Mouse (Mus musculus) layer of hippocampus, adult 2 months (tissue): ENCODE results near the gene Fbxw2. TPM values are rescaled to one million over a fixed set of nuclear protein-coding genes. Genes with fewer than 3 reads are reported as not detected.

Source experiments
- DNase-seq, 2 experiments: peaks; one replicate each; pipeline ENCODE4 v3.0.0; 2022; ENCODE audit warnings: low spot score in 2 of 2
- H3K27ac ChIP-seq: fragments of 200-600 bp; 2 replicates; pipeline ENCODE4 v1.8.1; 2022
- H3K4me3 ChIP-seq: fragments of 200-600 bp; 2 replicates; pipeline ENCODE4 v1.8.1; 2022; ENCODE audit warnings: mild to moderate bottlenecking
- CTCF ChIP-seq: fragments of 200-600 bp; conservative IDR thresholded peaks from 2 replicates; pipeline ENCODE4 v1.8.1; 2022; ENCODE audit warnings: antibody characterized with exemption, mild to moderate bottlenecking, moderate library complexity
- total RNA-seq, 2 experiments: library from RNA; stranded (reverse); gene quantifications; 2 replicates each; pipeline ENCODE4 v1.2.3; 2021

The Fbxw2 gene
- total RNA-seq, 2 experiments from 2014 or later = 78.2 to 84.0 TPM

GRCm38 (mm10) chr2:34757341-34757740 lies 68.8 kb downstream of the Fbxw2 start:
- Histone ChIP-seq H3K4me3 (no peak overlapping the region), H3K27ac (no peak overlapping the region)
- no peak for DNase-seq
- no peak for TF ChIP-seq CTCF

GRCm38 (mm10) chr2:34754551-34755358 lies 71.4 kb downstream of the Fbxw2 start, which contains the start of gene Gapvd1:
Gene Gapvd1 (minus strand): TSS chr2:34755232.
- DNase-seq = peak; percentile 12 to 17
- Histone ChIP-seq H3K27ac (peak within 1 kb of the TSS; percentile 95), H3K4me3 (peak within 1 kb of the TSS; percentile 75)
- no peak for TF ChIP-seq CTCF

Other genes with a start within 250 kb of the Fbxw2 start
- 100 to 1,000 TPM in 1 of 2 experiments, 10 to 100 TPM in 1; 96.5 to 102 TPM for gene Gapvd1, start 71.1 kb downstream of the Fbxw2 start, total RNA-seq
- 100 to 1,000 TPM; 277 to 315 TPM for gene Hspa5, start 54.3 kb downstream of the Fbxw2 start, total RNA-seq
- 10 to 100 TPM; 27.8 to 33.7 TPM for gene Rabepk, start 26.4 kb downstream of the Fbxw2 start, total RNA-seq
- gene Gm34653, start 6.7 kb upstream of the Fbxw2 start, total RNA-seq = not detected
- under 1 TPM; 0.15 to 0.41 TPM for gene Cutal, start 48.1 kb upstream of the Fbxw2 start, total RNA-seq
- gene Psmd5, start 48.7 kb upstream of the Fbxw2 start, total RNA-seq = 10 to 100 TPM; 36.1 to 43.1 TPM
- 1 to 10 TPM; 1.1 to 1.2 TPM for gene Phf19, start 87.7 kb upstream of the Fbxw2 start, total RNA-seq
- gene Traf1, start 135.5 kb upstream of the Fbxw2 start, total RNA-seq = 1 to 10 TPM; 3.5 to 3.8 TPM
- gene Hc, start 235.1 kb upstream of the Fbxw2 start, total RNA-seq = not detected